In the genomic region with DNA sequence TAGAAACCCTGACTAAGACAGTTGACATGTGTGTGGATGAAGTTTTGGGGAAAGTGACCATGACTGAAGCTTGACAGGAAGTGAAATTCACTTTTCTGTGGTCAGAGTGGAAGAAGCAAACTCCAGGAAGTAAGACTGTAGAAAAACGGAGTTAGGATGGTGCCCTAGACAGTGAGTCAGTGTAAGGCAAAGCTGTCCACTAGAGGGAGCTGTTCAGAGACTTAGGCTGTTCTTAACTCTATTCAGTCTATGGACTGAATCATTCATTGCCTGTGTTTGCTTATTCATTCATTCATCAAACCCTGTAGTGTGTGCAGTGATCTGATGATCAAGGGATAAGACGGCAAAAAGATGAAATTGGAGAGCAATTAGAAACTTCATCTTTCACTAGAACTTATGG, we compare ENCODE assay signal across 8 mouse cellular contexts.
A peak's percentile ranks its signal among the peaks of the same experiment; 100 is the strongest.
DNase-seq lines count a peak whose midpoint lies in the region; ATAC-seq and TF ChIP-seq lines count a peak whose summit lies in the region.

No protein-coding gene starts in this region.

- TF ChIP-seq POLR2A in cerebellum, adult 2 months (IDR thresholded peaks at IDR 0.05; ENCODE audit: borderline replicate concordance, insufficient read depth, low read length), result no peak

- no peak overlapping the region for H3K4me3 ChIP-seq in cerebellum, adult 2 months (replicated peaks; ENCODE audit: insufficient read depth, low read depth, low read length)
- H3K4me3 ChIP-seq in midbrain, postnatal 0 days (ENCODE audit: low read depth, low read length), result no peak overlapping the region
- no peak overlapping the region for H3K4me3 ChIP-seq in midbrain, embryonic 11.5 days (ENCODE audit: low read depth, low read length)
- no peak overlapping the region for H3K4me3 ChIP-seq in midbrain, embryonic 16.5 days (ENCODE audit: low read depth, low read length)

- 57% methylated on average over 2 of the region's 2 CpGs for WGBS in cerebellum, adult 2 months
- 65% methylated on average over 2 of the region's 2 CpGs for WGBS in midbrain, postnatal 0 days
- 60% methylated on average over 2 of the region's 2 CpGs for WGBS in midbrain, embryonic 11.5 days
- 60% methylated on average over 2 of the region's 2 CpGs for WGBS in midbrain, embryonic 16.5 days

- ATAC-seq in midbrain, postnatal 0 days (ENCODE audit: low FRiP score), result no peak
- ATAC-seq in midbrain, embryonic 11.5 days (ENCODE audit: low FRiP score), result no peak
- 0 out of 2 replicates have a peak, but pooled peaks have one; percentile 50 for ATAC-seq in megakaryocyte-erythroid progenitor cell, adult 5-6 weeks (replicated peaks; ENCODE audit: low FRiP score, low TSS enrichment, poor library complexity, severe bottlenecking)
- no peak for ATAC-seq in midbrain, embryonic 16.5 days

- peak; percentile 70 to 82 for DNase-seq in cerebellum, postnatal 10 days
- no peak for DNase-seq in cerebellum, adult 2 months
- DNase-seq in midbrain, postnatal 0 days (ENCODE audit: low spot score), result peak; percentile 64
- DNase-seq in midbrain, embryonic 11.5 days (ENCODE audit: low spot score, missing footprints), result no peak
- DNase-seq in kidney, postnatal 36 days, result peak; percentile 32 to 62
- DNase-seq in thymus, postnatal 10 days (ENCODE audit: low spot score in 2 of 2), result no peak

- H3K9me3 ChIP-seq in midbrain, postnatal 0 days (ENCODE audit: low read length), result no peaks in the 10 kb centered on the region
- H3K9me3 ChIP-seq in midbrain, embryonic 11.5 days (ENCODE audit: control insufficient read depth, low read length), result no peaks in the 10 kb centered on the region
- no peaks in the 10 kb centered on the region for H3K9me3 ChIP-seq in midbrain, embryonic 16.5 days (replicated peaks; ENCODE audit: control insufficient read depth, low read length, poor library complexity, severe bottlenecking)

- H3K4me1 ChIP-seq in cerebellum, adult 2 months (ENCODE audit: control insufficient read depth, insufficient read depth, low read length), result no peaks in the 10 kb centered on the region
- H3K4me1 ChIP-seq in midbrain, postnatal 0 days (ENCODE audit: insufficient read depth, low read length), result no peaks in the 10 kb centered on the region
- H3K4me1 ChIP-seq in midbrain, embryonic 11.5 days (ENCODE audit: control insufficient read depth, insufficient read depth, low read length), result no peaks in the 10 kb centered on the region
- H3K4me1 ChIP-seq in midbrain, embryonic 16.5 days (ENCODE audit: control insufficient read depth, insufficient read depth, low read length), result no peaks in the 10 kb centered on the region

- no peaks in the 10 kb centered on the region; the same call in 1 of the 2 replicates for H3K27me3 ChIP-seq in cerebellum, adult 2 months (ENCODE audit: control insufficient read depth, insufficient read depth, low read length)
- no peaks in the 10 kb centered on the region for H3K27me3 ChIP-seq in midbrain, postnatal 0 days (ENCODE audit: insufficient read depth, low read length)
- no peaks in the 10 kb centered on the region for H3K27me3 ChIP-seq in midbrain, embryonic 11.5 days (ENCODE audit: control insufficient read depth, insufficient read depth, low read length)
- H3K27me3 ChIP-seq in midbrain, embryonic 16.5 days (ENCODE audit: control insufficient read depth, insufficient read depth, low read depth, low read length), result no peaks in the 10 kb centered on the region

- H3K9ac ChIP-seq in midbrain, postnatal 0 days (replicated peaks; ENCODE audit: low read length, poor library complexity, severe bottlenecking), result no peak overlapping the region
- no peak overlapping the region for H3K9ac ChIP-seq in midbrain, embryonic 11.5 days (ENCODE audit: low read length)
- no peak overlapping the region for H3K9ac ChIP-seq in midbrain, embryonic 16.5 days (ENCODE audit: low read depth, low read length)

- H3K36me3 ChIP-seq in midbrain, postnatal 0 days (ENCODE audit: insufficient read depth, low read length), result no peaks in the 10 kb centered on the region
- no peaks in the 10 kb centered on the region for H3K36me3 ChIP-seq in midbrain, embryonic 11.5 days (ENCODE audit: control insufficient read depth, insufficient read depth, low read length)
- H3K36me3 ChIP-seq in midbrain, embryonic 16.5 days (ENCODE audit: control insufficient read depth, insufficient read depth, low read length), result no peaks in the 10 kb centered on the region

- no peak overlapping the region for H3K27ac ChIP-seq in cerebellum, adult 2 months (ENCODE audit: insufficient read depth, low read length)
- H3K27ac ChIP-seq in midbrain, postnatal 0 days (ENCODE audit: low read depth, low read length), result no peak overlapping the region
- H3K27ac ChIP-seq in midbrain, embryonic 11.5 days (ENCODE audit: low read depth, low read length), result no peak overlapping the region
- H3K27ac ChIP-seq in midbrain, embryonic 16.5 days (ENCODE audit: low read length), result no peak overlapping the region

- no peak overlapping the region for H3K4me2 ChIP-seq in midbrain, postnatal 0 days (ENCODE audit: low read depth, low read length, poor library complexity, severe bottlenecking)
- no peak overlapping the region for H3K4me2 ChIP-seq in midbrain, embryonic 11.5 days
- H3K4me2 ChIP-seq in midbrain, embryonic 16.5 days (ENCODE audit: low read length), result no peak overlapping the region

- no peak for TF ChIP-seq CTCF in cerebellum, adult 2 months (IDR thresholded peaks at IDR 0.05; ENCODE audit: borderline replicate concordance, insufficient read depth, low read depth, low read length)
- TF ChIP-seq CTCF in midbrain, postnatal 0 days (IDR thresholded peaks at IDR 0.05), result peak; percentile 64

Comparison
In these comparisons a context has a peak if more than half of its experiments do, and no peak if none do; other contexts are left out.
1. DNase-seq: peak in cerebellum, postnatal 10 days (2 of 2), midbrain, postnatal 0 days (single experiment) and kidney, postnatal 36 days (2 of 2); none in cerebellum, adult 2 months (0 of 2), midbrain, embryonic 11.5 days (single experiment) and thymus, postnatal 10 days (0 of 2).